Mouse (Mus musculus) liver, embryonic 14.5 days (tissue): ENCODE measurements at regions not wholly inside any gene's neighbourhood (a gene's known extent, or its start where the extent isn't known, plus 50 kb on each side); places are given as distances from the start of the nearest gene placed in this dataset.

Source experiments
- ATAC-seq: fragments of 200-750 bp; cut with Nextera tagmentation; 2 replicates; pipeline ENCODE4 v1.8.0; 2017; ENCODE audit warnings: moderate number of reproducible peaks, mild to moderate bottlenecking, moderate library complexity; ENCODE audit not compliant: insufficient read depth
- DNase-seq, 3 experiments: peaks; one replicate each; pipeline ENCODE4 v3.0.0-alpha.2; 2012 to 2013; ENCODE audit warnings: low read depth in 3 of 3, low spot score in 3 of 3
- H3K27ac ChIP-seq: fragments of 300-500 bp; sonication (generic); 2 replicates; pipeline ENCODE4 v1.5.1; 2014; ENCODE audit warnings: moderate library complexity, mild to moderate bottlenecking, control low read depth, inconsistent platforms
- H3K27me3 ChIP-seq: fragments of 300-500 bp; sonication (generic); 2 replicates; pipeline ENCODE4 v1.6.1; 2014; ENCODE audit warnings: mild to moderate bottlenecking, low read length, moderate library complexity; ENCODE audit not compliant: control insufficient read depth, insufficient read depth
- H3K36me3 ChIP-seq: fragments of 300-500 bp; sonication (generic); replicated peaks from 2 replicates; pipeline ENCODE4 v1.6.1; 2014; ENCODE audit warnings: low read depth; ENCODE audit not compliant: control insufficient read depth, insufficient read depth
- H3K4me1 ChIP-seq, 2 experiments: fragments of 200-500 bp in 1 of 2; fragments of 300-500 bp in 1 of 2; sonication (generic) in 1 of 2; replicated peaks; 2 replicates each; pipeline ENCODE4 v1.6.1; 2012 to 2014; ENCODE audit warnings: antibody characterized with exemption in 1 of 2, inconsistent platforms in 1 of 2, low read length in 1 of 2; ENCODE audit not compliant: control insufficient read depth in 2 of 2, insufficient read depth in 2 of 2
- H3K4me2 ChIP-seq: fragments of 300-500 bp; sonication (generic); 2 replicates; pipeline ENCODE4 v1.6.1; 2014; ENCODE audit warnings: low read depth, mild to moderate bottlenecking, control low read depth, moderate library complexity
- H3K4me3 ChIP-seq, 2 experiments: fragments of 200-500 bp in 1 of 2; fragments of 300-500 bp in 1 of 2; sonication (generic) in 1 of 2; 2 replicates each; pipeline ENCODE4 v1.5.1; 2012 to 2014; ENCODE audit warnings: low read depth in 2 of 2, low read length in 2 of 2, mild to moderate bottlenecking in 2 of 2, control low read depth in 1 of 2, inconsistent platforms in 1 of 2, moderate library complexity in 1 of 2; ENCODE audit not compliant: insufficient read depth in 1 of 2
- H3K9ac ChIP-seq: fragments of 300-500 bp; sonication (generic); replicated peaks from 2 replicates; pipeline ENCODE4 v1.6.1; 2014; ENCODE audit warnings: mild to moderate bottlenecking, control low read depth, moderate library complexity
- H3K9me3 ChIP-seq: fragments of 300-500 bp; sonication (generic); 2 replicates; pipeline ENCODE4 v1.6.1; 2016; ENCODE audit warnings: low read length, mixed read lengths; ENCODE audit not compliant: control insufficient read depth
- CTCF ChIP-seq: IDR thresholded peaks from 2 replicates; pipeline ENCODE4 v1.5.1; 2016; ENCODE audit warnings: antibody characterized with exemption, low read depth, control low read depth
- EP300 ChIP-seq: IDR thresholded peaks from 2 replicates; pipeline ENCODE4 v1.6.1; 2016; ENCODE audit warnings: antibody characterized with exemption, low read depth
- WGBS: fragments of 180-500 bp; shearing (Covaris S2); extraction: QIAGEN DNeasy Blood & Tissue Kit; methylation state at CpG from one replicate; pipeline ENCODE4 v1.1.7; 2014; ENCODE audit not compliant: insufficient replicate concordance; 5-methylcytosine and 5-hydroxymethylcytosine counted together

DNA sequence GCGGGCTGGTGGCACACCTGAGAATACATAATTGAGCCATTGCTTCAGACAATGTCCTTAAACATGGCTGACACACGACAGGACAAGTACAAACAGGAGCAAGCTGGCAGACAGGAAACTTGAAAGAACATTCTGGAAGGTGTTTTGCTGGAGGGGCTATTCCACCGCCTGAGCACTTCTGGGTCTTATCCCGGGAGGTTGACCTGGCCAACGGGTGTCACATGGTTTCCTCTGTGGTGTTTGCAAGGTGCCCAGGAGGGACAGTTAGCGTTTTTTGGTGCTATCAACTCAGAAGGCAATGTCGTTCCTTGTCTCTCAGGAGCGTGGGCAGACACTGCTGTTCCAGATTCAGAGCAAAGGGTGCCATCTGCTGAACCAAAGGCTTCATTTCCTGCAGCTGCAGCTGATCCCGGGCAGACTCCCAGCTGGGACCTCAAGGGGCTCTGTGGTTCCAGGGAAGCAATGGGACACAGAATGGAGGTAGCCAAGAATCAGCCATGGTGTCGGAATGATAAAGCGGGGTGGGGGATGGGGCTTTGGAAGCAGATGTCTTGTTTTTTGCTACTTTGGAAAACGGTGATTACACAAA is 140.5 kb downstream of the Irx2 start:
- no peak for TF ChIP-seq EP300
- no peak for DNase-seq
- H3K27me3 ChIP-seq, result no peaks in the 10 kb centered on the region
- H3K4me1 ChIP-seq, result no peaks in the 10 kb centered on the region
- 55% methylated on average over 12 of the region's 12 CpGs for WGBS
- H3K4me2 ChIP-seq, result no peak overlapping the region
- H3K9ac ChIP-seq, result no peak overlapping the region
- H3K27ac ChIP-seq, result no peak overlapping the region
- no peaks in the 10 kb centered on the region for H3K36me3 ChIP-seq
- H3K4me3 ChIP-seq, result no peak overlapping the region
- no peaks in the 10 kb centered on the region for H3K9me3 ChIP-seq
- no peak for ATAC-seq

DNA sequence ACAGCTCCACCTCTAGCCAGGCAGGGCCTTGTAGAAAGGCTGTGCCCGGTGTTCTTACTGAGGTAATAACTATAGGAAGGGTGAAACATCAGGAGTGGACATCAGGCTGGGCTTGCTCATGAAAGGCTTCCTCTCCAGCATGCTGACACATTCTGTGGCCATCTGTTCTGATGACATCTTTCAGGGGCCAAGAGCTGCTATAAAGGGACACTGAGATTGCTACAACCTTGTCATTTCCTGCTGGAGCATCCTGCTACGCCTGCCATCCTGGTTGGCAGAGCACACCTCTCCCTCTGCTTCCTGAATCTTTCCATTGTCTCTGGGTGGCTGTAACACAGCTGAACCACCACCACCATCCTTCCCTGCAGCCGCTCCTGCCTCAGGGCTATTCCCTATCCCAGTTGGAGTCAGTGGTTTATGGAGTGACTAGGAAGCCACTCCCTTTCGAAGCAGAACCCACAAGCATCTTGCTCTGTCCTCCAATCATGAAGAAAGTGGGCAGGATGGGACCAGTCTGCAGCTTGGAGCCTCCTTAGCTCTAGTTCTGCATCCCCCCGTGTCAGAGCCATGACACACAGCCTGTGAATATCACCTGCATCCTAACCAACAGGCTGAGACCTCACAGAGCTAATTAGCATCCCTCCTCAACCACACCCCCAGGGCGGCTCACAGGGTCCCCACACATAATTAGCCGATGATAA is 154.6 kb downstream of the Irx2 start:
- WGBS, result 33% methylated on average over 7 of the region's 7 CpGs
- Histone ChIP-seq H3K4me3 (no peak overlapping the region), H3K9ac (no peak overlapping the region), H3K27ac (no peak overlapping the region), H3K4me1 (no peaks in the 10 kb centered on the region), H3K27me3 (no peaks in the 10 kb centered on the region), H3K4me2 (no peak overlapping the region), H3K9me3 (no peaks in the 10 kb centered on the region), H3K36me3 (no peaks in the 10 kb centered on the region)
- DNase-seq, result no peak
- TF ChIP-seq CTCF (no peak), EP300 (no peak)
- no peak for ATAC-seq

DNA sequence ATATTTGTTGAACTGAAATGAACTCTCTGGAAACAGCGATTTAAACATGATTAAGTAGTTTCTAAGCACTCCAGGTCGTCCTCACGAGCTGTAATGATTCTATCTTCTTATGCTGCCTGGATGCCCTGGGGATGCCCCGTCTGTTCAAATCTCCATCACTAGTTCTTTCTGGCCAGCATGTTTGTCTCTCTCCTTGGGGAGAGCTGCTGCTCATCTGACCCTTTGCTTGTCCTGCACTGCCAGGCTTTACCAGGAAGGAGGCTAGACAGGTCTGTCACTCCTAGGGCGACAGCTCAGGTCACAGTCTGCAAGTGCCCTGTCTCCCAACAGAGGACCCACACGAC is 155.1 kb downstream of the Irx2 start:
- Histone ChIP-seq H3K4me1 (no peaks in the 10 kb centered on the region), H3K4me2 (no peak overlapping the region), H3K27ac (no peak overlapping the region), H3K9ac (no peak overlapping the region), H3K27me3 (no peaks in the 10 kb centered on the region), H3K9me3 (no peaks in the 10 kb centered on the region), H3K4me3 (no peak overlapping the region), H3K36me3 (no peaks in the 10 kb centered on the region)
- DNase-seq (no peak), ATAC-seq (no peak)
- no peak for TF ChIP-seq EP300
- no peak for TF ChIP-seq CTCF
- WGBS, result 40% methylated on average over 6 of the region's 6 CpGs

DNA sequence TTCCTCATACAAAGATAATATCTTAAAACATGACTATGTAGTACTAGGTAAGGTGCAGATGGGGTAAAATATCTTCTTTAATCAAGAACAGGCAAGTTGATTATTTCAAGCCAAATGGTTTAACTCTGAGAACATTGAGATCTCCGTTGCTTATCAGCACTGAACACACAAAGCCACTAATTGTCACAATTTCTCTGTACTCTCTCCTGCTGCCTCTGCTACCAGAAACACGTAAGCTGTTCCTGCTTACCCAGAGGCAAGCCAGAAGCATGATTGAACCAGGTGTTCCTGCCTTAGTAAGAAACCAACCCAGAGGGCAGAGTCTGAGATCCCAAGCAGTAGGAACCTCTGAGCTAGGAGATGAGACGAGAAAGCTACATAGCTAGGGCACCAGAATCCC is 164.1 kb downstream of the Irx2 start:
- Histone ChIP-seq H3K9ac (no peak overlapping the region), H3K4me1 (no peaks in the 10 kb centered on the region), H3K9me3 (no peaks in the 10 kb centered on the region), H3K36me3 (no peaks in the 10 kb centered on the region), H3K27me3 (no peaks in the 10 kb centered on the region), H3K27ac (no peak overlapping the region), H3K4me2 (no peak overlapping the region), H3K4me3 (no peak overlapping the region)
- ATAC-seq, result no peak
- WGBS, result 39% methylated on average over 3 of the region's 3 CpGs
- no peak for TF ChIP-seq EP300
- no peak for TF ChIP-seq CTCF
- DNase-seq, result no peak

DNA sequence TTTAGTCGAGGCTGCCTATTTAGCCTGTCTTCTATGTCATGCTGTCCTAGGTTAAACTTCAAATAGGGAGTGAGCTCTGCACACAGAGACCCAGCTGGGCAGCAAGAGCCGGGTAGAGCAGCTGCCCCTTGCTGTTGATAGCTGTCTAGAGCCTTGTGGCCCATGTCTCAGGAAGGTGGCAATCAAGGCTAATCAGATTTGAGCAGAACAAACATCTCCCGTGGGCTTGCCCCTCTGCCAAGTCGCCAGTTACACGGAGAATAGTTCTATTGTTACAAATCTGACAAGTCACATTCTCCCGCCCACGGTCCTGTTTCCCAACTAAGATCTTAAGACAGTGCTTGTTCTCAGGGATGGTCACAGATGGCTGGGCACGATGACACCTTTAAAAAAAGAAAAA is 171.4 kb downstream of the Irx2 start:
- TF ChIP-seq CTCF (no peak), EP300 (no peak)
- H3K27me3 ChIP-seq, result no peaks in the 10 kb centered on the region
- no peak for ATAC-seq
- no peaks in the 10 kb centered on the region for H3K36me3 ChIP-seq
- no peak overlapping the region for H3K9ac ChIP-seq
- 33% methylated on average over 8 of the region's 8 CpGs for WGBS
- no peak overlapping the region for H3K4me3 ChIP-seq
- H3K4me2 ChIP-seq, result no peak overlapping the region
- H3K9me3 ChIP-seq, result no peaks in the 10 kb centered on the region
- H3K27ac ChIP-seq, result no peak overlapping the region
- H3K4me1 ChIP-seq, result no peaks in the 10 kb centered on the region
- no peak for DNase-seq
